Mouse (Mus musculus) embryonic facial prominence, embryonic 13.5 days (tissue): Measurements from ENCODE around the gene Smcp. TPM values are rescaled to one million over a fixed set of nuclear protein-coding genes. Genes with fewer than 3 reads are reported as not detected.

Experiments used
- ATAC-seq: fragments of 200-750 bp; cut with Nextera tagmentation; 2 replicates; pipeline ENCODE4 v1.8.0; 2017; ENCODE audit warnings: low read depth; ENCODE audit not compliant: insufficient number of reproducible peaks, insufficient read depth, low FRiP score, low TSS enrichment
- H3K27ac ChIP-seq: fragments of 300-500 bp; sonication (generic); 2 replicates; pipeline ENCODE4 v1.5.1; 2015; ENCODE audit warnings: moderate library complexity, mild to moderate bottlenecking, inconsistent platforms
- H3K27me3 ChIP-seq: fragments of 300-500 bp; sonication (generic); 2 replicates; pipeline ENCODE4 v1.6.1; 2015; ENCODE audit warnings: mild to moderate bottlenecking, inconsistent platforms
- H3K36me3 ChIP-seq: fragments of 300-500 bp; sonication (generic); 2 replicates; pipeline ENCODE4 v1.6.1; 2015; ENCODE audit warnings: mild to moderate bottlenecking, inconsistent platforms
- H3K4me1 ChIP-seq: fragments of 300-500 bp; sonication (generic); 2 replicates; pipeline ENCODE4 v1.6.1; 2015; ENCODE audit warnings: inconsistent platforms
- H3K4me2 ChIP-seq: fragments of 300-500 bp; sonication (generic); 2 replicates; pipeline ENCODE4 v1.6.1; 2015; ENCODE audit warnings: moderate library complexity, mild to moderate bottlenecking, inconsistent platforms
- H3K4me3 ChIP-seq: fragments of 300-500 bp; sonication (generic); 2 replicates; pipeline ENCODE4 v1.5.1; 2015; ENCODE audit warnings: mild to moderate bottlenecking, inconsistent platforms
- H3K9ac ChIP-seq: fragments of 300-500 bp; sonication (generic); 2 replicates; pipeline ENCODE4 v1.6.1; 2015; ENCODE audit warnings: mild to moderate bottlenecking, inconsistent platforms
- H3K9me3 ChIP-seq: fragments of 300-500 bp; sonication (generic); 2 replicates; pipeline ENCODE4 v1.6.1; 2016; ENCODE audit warnings: inconsistent platforms
- WGBS: fragments of 180-500 bp; shearing (Covaris S2); methylation state at CpG from one replicate; pipeline ENCODE4 v1.1.7; 2015; ENCODE audit warnings: mixed read lengths; 5-methylcytosine and 5-hydroxymethylcytosine counted together
- polyA plus RNA-seq: library from polyadenylated mRNA; unstranded; fragments of >200 nt; fragmentation: Nextera tagmentation; extraction: Ambion mirVana; gene quantifications from 2 replicates; pipeline ENCODE4 v1.2.1, GENCODE M21; 2015

Gene Smcp
- not detected in 2 replicates for polyA plus RNA-seq

DNA sequence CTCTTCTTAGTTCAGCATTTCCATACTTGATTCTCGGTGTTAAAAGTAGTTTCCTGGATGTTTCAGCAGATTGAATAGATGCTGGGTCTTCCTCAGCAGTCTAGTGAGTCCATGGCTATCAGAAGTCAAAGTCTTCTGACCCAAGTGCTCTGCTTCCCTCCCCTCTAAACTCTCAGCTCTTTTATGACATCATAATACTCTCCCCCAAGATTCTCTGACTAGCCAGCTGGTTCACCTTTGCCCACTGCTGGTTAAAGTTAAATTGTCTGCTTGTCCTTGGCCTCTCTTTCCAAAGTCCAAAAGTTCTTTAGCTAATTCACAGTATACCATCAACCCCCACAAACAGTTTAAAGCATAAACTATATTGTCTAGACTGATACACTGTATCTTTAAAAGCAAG, at the start of gene Smcp:
TSS of gene Smcp (minus strand) at position 140 of the 400 bp plus-strand sequence.
- 67% methylated on average over 1 of the region's 1 CpGs for WGBS
- no peak for ATAC-seq
- Histone ChIP-seq H3K4me1 (no peaks in the 10 kb centered on the region), H3K36me3 (no peaks in the 10 kb centered on the region), H3K27me3 (no peaks in the 10 kb centered on the region), H3K4me3 (no peak within 1 kb of the TSS), H3K27ac (no peak within 1 kb of the TSS), H3K4me2 (no peak within 1 kb of the TSS), H3K9me3 (no peaks in the 10 kb centered on the region), H3K9ac (no peak within 1 kb of the TSS)

DNA sequence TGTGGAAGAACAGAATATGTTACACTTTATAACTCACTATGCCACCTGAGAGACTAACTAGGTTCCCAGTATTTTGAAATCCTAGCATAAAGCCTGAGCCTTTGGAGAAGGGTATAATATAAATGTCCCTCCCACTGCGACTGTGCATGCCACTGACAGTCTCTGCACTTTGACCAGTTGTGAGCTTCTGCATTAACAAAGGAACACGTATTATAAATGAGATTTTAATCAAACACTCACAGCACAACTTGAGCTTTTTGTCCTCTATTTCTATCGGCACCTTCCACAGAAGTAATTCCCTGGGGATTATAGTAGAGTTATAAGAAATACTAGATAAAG, 49.8 kb upstream of the Smcp start:
- 73% methylated on average over 3 of the region's 3 CpGs for WGBS
- H3K9ac ChIP-seq = no peak overlapping the region
- H3K4me2 ChIP-seq = no peak overlapping the region
- no peaks in the 10 kb centered on the region for H3K4me1 ChIP-seq
- no peak for ATAC-seq
- no peaks in the 10 kb centered on the region for H3K9me3 ChIP-seq
- no peaks in the 10 kb centered on the region for H3K36me3 ChIP-seq
- no peak overlapping the region for H3K4me3 ChIP-seq
- H3K27me3 ChIP-seq = no peaks in the 10 kb centered on the region
- no peak overlapping the region for H3K27ac ChIP-seq

DNA sequence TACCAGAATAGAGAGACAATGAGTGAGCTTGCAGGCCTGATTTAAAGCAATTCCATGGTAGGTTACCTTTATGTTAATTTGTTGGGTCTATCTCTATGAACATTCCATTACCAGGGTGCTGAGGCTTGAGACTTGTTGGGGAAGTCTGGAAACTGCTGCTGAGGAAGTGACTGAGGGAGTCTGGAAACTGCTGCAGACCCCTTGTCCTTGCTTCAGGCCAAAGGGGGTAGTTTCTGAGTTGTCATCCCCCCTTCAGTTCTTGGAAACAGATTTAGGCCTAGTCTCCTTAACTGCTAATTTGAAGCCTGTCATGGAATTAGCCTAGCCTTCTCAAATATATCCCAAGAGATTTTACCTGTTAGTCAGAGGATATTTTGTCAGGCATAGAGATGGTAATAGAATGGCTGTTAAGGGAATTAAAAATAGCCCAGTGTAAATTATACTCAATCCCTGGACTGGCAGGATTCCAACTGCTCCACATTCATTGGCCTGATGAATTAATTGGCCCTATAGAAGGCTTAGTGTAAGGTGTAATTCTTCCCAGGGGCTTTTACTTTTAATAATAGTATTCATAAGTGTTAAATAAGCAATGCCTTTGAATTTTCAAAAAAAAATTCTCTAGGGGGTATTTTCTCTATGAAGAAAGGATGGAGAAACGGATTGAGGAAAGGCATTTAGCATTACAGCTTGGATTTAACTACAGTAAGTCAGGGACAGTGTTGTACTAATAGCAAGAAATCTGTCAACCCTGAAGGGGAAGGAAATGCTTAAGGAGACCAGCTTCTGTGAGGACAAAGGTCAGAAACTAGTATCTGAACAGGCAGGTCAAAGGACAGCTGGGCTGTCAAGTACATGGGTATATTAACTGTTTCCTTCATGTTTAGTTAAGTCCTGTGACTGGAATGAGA, 49.2 kb upstream of the Smcp start:
- Histone ChIP-seq H3K4me2 (no peak overlapping the region), H3K36me3 (no peaks in the 10 kb centered on the region), H3K27ac (no peak overlapping the region), H3K27me3 (no peaks in the 10 kb centered on the region), H3K4me1 (no peaks in the 10 kb centered on the region), H3K9me3 (no peaks in the 10 kb centered on the region), H3K9ac (no peak overlapping the region), H3K4me3 (no peak overlapping the region)
- WGBS = 29% methylated on average over 1 of the region's 1 CpGs
- ATAC-seq = no peak

DNA sequence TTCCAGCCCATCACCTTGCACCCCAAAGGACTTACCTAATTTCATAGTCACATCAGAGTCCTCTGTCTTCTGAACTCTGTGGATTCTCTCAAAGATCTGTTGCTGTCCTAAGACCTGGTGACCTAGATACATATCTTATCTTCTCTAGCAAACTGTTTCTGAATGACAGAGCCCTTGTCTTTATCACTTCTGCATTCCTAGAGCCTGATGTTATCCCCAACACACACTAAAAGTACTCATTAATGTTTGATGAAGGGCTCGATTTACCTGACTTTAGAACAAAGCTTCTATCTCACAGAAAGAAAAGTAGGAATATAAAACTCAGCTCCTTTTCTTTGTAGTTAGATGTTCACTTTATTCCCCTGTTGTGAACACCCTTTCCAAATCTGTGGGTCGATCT, 32.8 kb upstream of the Smcp start, which contains the start of gene Lce6a:
TSS of gene Lce6a (minus strand) at position 101 of the 400 bp plus-strand sequence.
- Histone ChIP-seq H3K9ac (no peak within 1 kb of the TSS), H3K4me2 (no peak within 1 kb of the TSS), H3K9me3 (no peaks in the 10 kb centered on the region), H3K27me3 (no peaks in the 10 kb centered on the region), H3K4me3 (no peak within 1 kb of the TSS), H3K27ac (no peak within 1 kb of the TSS), H3K4me1 (no peaks in the 10 kb centered on the region), H3K36me3 (no peaks in the 10 kb centered on the region)
- WGBS = 78% methylated on average over 2 of the region's 2 CpGs
- ATAC-seq = no peak

DNA sequence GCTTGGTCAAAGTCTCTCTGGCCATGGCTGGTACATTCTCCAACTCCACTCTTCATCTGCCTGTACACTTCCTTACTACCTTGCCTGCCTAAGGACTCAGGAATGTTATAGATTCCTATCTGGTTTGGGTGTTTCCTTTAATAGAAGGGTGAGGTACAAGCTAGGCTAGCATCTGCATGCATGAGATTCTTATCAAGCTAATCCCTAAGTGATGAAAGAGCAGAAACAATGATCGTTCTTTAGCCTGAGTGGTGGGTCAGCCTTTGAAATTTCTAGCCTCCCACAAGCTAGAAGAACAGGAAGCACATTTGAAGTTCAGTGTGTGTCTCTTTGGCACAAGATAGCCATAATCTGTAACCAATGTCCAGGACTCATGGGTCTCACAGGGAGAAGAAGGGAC, 21.0 kb upstream of the Smcp start:
- ATAC-seq = no peak
- H3K4me1 ChIP-seq = no peaks in the 10 kb centered on the region
- no peaks in the 10 kb centered on the region for H3K36me3 ChIP-seq
- no peaks in the 10 kb centered on the region for H3K9me3 ChIP-seq
- no peak overlapping the region for H3K27ac ChIP-seq
- no peak overlapping the region for H3K4me2 ChIP-seq
- no peak overlapping the region for H3K4me3 ChIP-seq
- WGBS = 44% methylated on average over 1 of the region's 1 CpGs
- H3K9ac ChIP-seq = no peak overlapping the region
- no peaks in the 10 kb centered on the region for H3K27me3 ChIP-seq

DNA sequence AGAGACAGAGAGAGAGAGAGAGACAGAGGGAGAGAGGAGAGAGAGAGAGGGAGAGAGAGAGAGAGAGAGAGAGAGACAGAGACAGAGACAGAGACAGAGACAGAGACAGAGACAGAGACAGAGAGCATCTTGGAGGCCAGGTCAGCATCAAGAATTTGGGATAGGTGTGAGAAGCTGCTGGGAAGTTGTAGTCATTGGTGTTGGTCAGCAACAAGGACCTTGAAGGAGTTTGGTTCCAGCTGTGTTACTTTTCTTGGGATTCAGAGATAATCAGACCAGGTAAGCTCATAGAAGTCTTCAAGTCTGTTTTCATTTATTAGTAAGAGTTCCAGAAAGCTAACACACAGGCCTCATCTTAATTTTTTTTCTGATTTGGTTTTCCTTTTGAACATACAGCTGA, 18.6 kb upstream of the Smcp start, which contains the start of gene 2210017I01Rik:
TSS of gene 2210017I01Rik (minus strand) at position 101 of the 400 bp plus-strand sequence.
- no peak within 1 kb of the TSS for H3K4me2 ChIP-seq
- no peaks in the 10 kb centered on the region for H3K36me3 ChIP-seq
- H3K4me3 ChIP-seq = no peak within 1 kb of the TSS
- H3K9me3 ChIP-seq = no peaks in the 10 kb centered on the region
- no peak for ATAC-seq
- H3K27ac ChIP-seq = no peak within 1 kb of the TSS
- no peaks in the 10 kb centered on the region for H3K4me1 ChIP-seq
- H3K9ac ChIP-seq = no peak within 1 kb of the TSS
- no peaks in the 10 kb centered on the region for H3K27me3 ChIP-seq

DNA sequence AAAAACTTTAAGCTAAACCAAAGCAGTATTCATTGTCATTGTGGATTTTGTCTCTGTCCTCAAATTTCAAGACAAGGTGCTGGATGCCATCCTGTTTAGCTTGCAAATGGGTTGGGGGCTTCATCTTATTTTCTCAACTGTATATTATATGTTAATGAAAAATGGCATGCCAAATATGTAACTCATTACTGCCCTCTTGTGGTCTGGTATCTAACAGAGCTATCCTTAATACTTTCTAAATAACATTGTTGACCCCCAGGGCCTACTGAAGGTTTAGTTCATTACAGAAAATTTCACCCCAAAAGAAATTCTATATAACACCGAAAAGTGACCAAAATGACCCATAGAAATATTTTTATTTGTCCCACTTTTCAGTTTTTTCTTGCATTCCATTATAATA, 13.4 kb upstream of the Smcp start:
- H3K4me2 ChIP-seq = no peak overlapping the region
- no peak for ATAC-seq
- no peak overlapping the region for H3K27ac ChIP-seq
- H3K9me3 ChIP-seq = peaks cover 4% of the 10 kb centered on the region; the same call in 1 of the 2 replicates
- H3K27me3 ChIP-seq = no peaks in the 10 kb centered on the region
- WGBS = 37% methylated on average over 1 of the region's 1 CpGs
- no peaks in the 10 kb centered on the region for H3K36me3 ChIP-seq
- no peak overlapping the region for H3K9ac ChIP-seq
- H3K4me1 ChIP-seq = no peaks in the 10 kb centered on the region
- H3K4me3 ChIP-seq = no peak overlapping the region

DNA sequence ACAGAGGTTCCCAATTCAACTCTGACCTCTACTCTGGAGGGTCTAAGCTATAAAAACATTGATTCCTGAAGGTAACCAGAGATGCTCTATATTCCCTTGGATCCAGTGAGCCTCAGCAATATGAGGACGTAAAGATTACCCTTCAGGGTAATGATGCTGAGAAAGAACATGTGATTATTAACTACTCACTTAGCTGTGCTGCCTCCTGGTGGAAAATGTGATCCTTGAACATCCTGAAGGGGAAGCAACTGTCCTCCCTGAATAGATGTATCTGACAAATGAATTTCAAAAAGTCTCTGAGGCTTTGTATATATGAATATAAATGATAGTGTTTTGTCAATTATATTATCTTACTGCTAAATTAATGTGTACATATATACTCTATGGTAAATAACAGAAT, 11.7 kb upstream of the Smcp start:
- H3K4me3 ChIP-seq = no peak overlapping the region
- no peak for ATAC-seq
- no peaks in the 10 kb centered on the region for H3K27me3 ChIP-seq
- no peaks in the 10 kb centered on the region for H3K4me1 ChIP-seq
- H3K9ac ChIP-seq = no peak overlapping the region
- 46% methylated on average over 1 of the region's 1 CpGs for WGBS
- peaks cover 4% of the 10 kb centered on the region; the same call in 1 of the 2 replicates for H3K9me3 ChIP-seq
- H3K27ac ChIP-seq = no peak overlapping the region
- no peaks in the 10 kb centered on the region for H3K36me3 ChIP-seq
- no peak overlapping the region for H3K4me2 ChIP-seq

DNA sequence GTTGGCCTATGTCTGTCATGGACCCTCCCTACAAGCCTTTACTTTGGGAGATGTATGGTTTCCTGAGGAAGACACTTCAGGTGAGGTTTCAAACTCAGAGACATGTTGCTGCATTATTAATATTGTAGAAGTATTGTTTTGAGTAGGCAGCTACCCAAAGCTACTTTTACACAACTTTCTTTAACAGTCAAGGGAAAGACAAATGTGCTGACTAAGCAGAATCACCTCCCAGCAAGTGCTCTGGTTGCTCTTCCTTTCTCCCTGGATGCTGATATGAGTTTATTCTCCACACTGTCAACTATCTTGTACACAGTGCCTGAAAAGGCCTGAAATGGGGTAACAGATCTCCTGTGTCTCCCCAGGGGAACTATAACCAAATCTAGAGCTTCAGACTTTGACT, 11.2 kb upstream of the Smcp start:
- Histone ChIP-seq H3K9ac (no peak overlapping the region), H3K9me3 (peaks cover 4% of the 10 kb centered on the region; the same call in 1 of the 2 replicates), H3K4me3 (no peak overlapping the region), H3K36me3 (no peaks in the 10 kb centered on the region), H3K27me3 (no peaks in the 10 kb centered on the region), H3K27ac (no peak overlapping the region), H3K4me1 (no peaks in the 10 kb centered on the region), H3K4me2 (no peak overlapping the region)
- ATAC-seq = no peak

DNA sequence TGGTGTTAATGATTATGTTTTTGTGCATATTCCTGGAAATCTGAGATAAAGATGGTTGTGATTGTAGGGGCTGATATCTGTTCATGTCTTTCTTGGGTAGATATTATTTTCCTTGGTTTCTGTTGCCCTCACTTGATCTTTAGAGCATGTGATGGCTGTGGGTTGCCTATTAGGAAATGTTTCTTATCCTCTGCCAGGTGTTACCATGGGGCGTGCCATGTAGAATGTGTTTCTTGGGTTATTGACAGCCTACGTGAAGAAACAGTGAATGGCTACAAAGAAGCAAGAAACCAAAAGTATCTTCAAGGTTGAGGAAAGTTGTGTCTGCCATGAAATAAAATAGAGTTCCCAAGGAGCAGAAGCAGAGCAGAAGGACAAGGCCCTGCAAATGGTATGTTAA, 9.6 kb upstream of the Smcp start:
- no peak for ATAC-seq
- Histone ChIP-seq H3K4me2 (no peak overlapping the region), H3K4me3 (no peak overlapping the region), H3K27me3 (no peaks in the 10 kb centered on the region), H3K9me3 (peaks cover 4% of the 10 kb centered on the region; the same call in 1 of the 2 replicates), H3K27ac (no peak overlapping the region), H3K4me1 (no peaks in the 10 kb centered on the region), H3K9ac (no peak overlapping the region), H3K36me3 (no peaks in the 10 kb centered on the region)
- 81% methylated on average over 2 of the region's 2 CpGs for WGBS

DNA sequence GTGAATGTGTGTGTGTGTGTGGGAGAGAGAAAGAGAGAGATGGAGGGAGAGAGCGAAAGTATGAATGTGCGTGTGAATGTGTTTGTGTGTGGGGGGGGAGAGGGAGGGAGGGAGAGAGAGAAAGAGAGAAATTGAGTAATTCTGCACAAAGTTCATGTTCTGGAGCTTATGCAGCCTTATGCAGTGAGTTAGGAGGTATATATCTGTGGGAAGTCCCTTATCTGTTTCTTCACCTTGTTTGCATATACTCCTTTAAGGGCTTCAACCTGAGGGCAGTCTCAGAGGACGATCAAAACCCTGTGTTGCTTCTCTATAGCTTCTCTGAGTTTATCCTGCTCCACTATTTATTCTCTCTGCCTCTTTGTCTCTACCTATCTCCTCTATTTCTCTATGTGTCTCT, 1.6 kb downstream of the Smcp start:
- H3K9ac ChIP-seq = no peak overlapping the region
- no peaks in the 10 kb centered on the region for H3K9me3 ChIP-seq
- no peaks in the 10 kb centered on the region for H3K4me1 ChIP-seq
- H3K27me3 ChIP-seq = no peaks in the 10 kb centered on the region
- no peak overlapping the region for H3K4me3 ChIP-seq
- no peak overlapping the region for H3K27ac ChIP-seq
- H3K36me3 ChIP-seq = no peaks in the 10 kb centered on the region
- 80% methylated on average over 3 of the region's 3 CpGs for WGBS
- H3K4me2 ChIP-seq = no peak overlapping the region
- no peak for ATAC-seq

DNA sequence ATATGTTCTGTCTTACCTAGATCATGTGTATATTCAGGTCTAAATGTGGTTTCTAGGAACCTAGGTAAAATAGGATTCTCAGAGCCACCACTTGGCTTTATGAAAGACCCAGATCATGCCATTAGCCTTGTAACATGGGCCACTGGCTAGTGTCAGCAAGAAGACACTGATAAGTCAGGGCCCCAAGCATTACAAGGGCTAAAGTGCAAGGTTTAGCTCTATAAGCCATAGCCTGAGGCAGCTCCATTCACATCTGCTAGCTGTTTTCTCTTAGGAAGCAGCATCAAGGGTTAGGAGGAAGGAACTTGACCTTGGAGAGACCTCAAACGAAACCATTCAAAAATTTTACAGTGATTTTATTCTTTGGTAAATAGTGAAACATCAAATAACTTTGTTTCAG, 3.7 kb downstream of the Smcp start:
- 35% methylated on average over 1 of the region's 1 CpGs for WGBS
- no peak overlapping the region for H3K4me3 ChIP-seq
- H3K4me2 ChIP-seq = no peak overlapping the region
- ATAC-seq = no peak
- H3K36me3 ChIP-seq = no peaks in the 10 kb centered on the region
- H3K4me1 ChIP-seq = no peaks in the 10 kb centered on the region
- no peak overlapping the region for H3K9ac ChIP-seq
- H3K9me3 ChIP-seq = no peaks in the 10 kb centered on the region
- no peak overlapping the region for H3K27ac ChIP-seq
- H3K27me3 ChIP-seq = no peaks in the 10 kb centered on the region
